Mouse (Mus musculus) G1E (cell line): ENCODE measurements around the gene Lexm.

Experiments used
- CTCF ChIP-seq: IDR thresholded peaks from 2 replicates; pipeline ENCODE4 v1.5.1; 2012; ENCODE audit warnings: low read depth, low read length, inconsistent platforms, mixed read lengths
- GATA1 ChIP-seq: IDR thresholded peaks from 2 replicates; pipeline ENCODE4 v1.6.1; 2012; ENCODE audit warnings: borderline replicate concordance, low read length, inconsistent platforms, mixed read lengths
- TAL1 ChIP-seq: conservative IDR thresholded peaks from 2 replicates; pipeline ENCODE4 v1.6.1; 2012; ENCODE audit warnings: low read depth, low read length, inconsistent platforms, mixed read lengths

- TF ChIP-seq CTCF: no peak
- TF ChIP-seq TAL1: no peak
- no peak for TF ChIP-seq GATA1
These were observed 16.3 kb downstream of the Lexm start for GRCm38 (mm10) chr4:106600770-106601169.
